34 mouse cellular contexts compared by ENCODE assay signal in the genomic region with DNA sequence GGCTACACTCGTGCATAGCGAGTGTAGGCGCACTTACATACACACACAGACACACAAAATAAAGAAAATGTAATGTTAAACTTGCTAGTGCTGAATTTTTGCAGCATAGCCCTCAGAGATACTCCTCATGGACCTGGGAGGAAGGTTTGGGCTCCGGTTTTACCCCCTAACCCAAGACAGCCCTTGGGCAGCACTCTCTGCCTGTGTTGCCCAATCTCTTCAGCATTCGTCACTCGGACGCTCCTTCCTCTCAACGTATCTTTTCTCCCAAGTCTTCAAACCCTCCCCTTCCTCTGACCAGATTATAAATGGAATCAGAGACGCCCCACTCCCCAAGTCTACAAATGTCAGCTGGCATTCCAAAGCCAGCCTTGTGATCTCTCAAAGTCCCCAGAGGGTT. TPM values are rescaled to one million over a fixed set of nuclear protein-coding genes. Genes with fewer than 3 reads are reported as not detected.
"Had no signal": no experiment of that assay in that cellular context is flagged by ENCODE, and none has a peak within 500 bp of the region (broad histone marks: within the 10 kb centered on the region; RNA-seq: fewer than 3 reads in every experiment).

No protein-coding gene starts in this region.

- H3K9me3 ChIP-seq: embryonic facial prominence, embryonic 10.5 days; embryonic facial prominence, embryonic 12.5 days; embryonic facial prominence, embryonic 13.5 days; embryonic facial prominence, embryonic 15.5 days; forebrain, embryonic 10.5 days; forebrain, embryonic 12.5 days; forebrain, embryonic 13.5 days; forebrain, embryonic 15.5 days had no signal

- H3K9ac ChIP-seq: embryonic facial prominence, embryonic 13.5 days; embryonic facial prominence, embryonic 15.5 days; forebrain, embryonic 12.5 days; forebrain, embryonic 13.5 days; forebrain, embryonic 15.5 days; forebrain, postnatal 0 days had no signal

- H3K36me3 ChIP-seq: embryonic facial prominence, embryonic 10.5 days; embryonic facial prominence, embryonic 12.5 days; embryonic facial prominence, embryonic 13.5 days; embryonic facial prominence, embryonic 15.5 days; forebrain, embryonic 10.5 days; forebrain, embryonic 12.5 days; forebrain, embryonic 15.5 days had no signal

- H3K4me2 ChIP-seq: embryonic facial prominence, embryonic 12.5 days; embryonic facial prominence, embryonic 13.5 days; embryonic facial prominence, embryonic 15.5 days; forebrain, embryonic 12.5 days; forebrain, embryonic 13.5 days; forebrain, embryonic 15.5 days had no signal

- ATAC-seq: forebrain, embryonic 13.5 days; forebrain, embryonic 14.5 days; forebrain, embryonic 15.5 days; forebrain, embryonic 16.5 days; forebrain, postnatal 0 days had no signal

- H3K4me1 ChIP-seq: embryonic facial prominence, embryonic 12.5 days had no signal

- H3K4me3 ChIP-seq: embryonic facial prominence, embryonic 10.5 days; embryonic facial prominence, embryonic 12.5 days; embryonic facial prominence, embryonic 13.5 days; embryonic facial prominence, embryonic 15.5 days; erythroblast, embryonic 14.5 days; forebrain, embryonic 10.5 days; forebrain, embryonic 12.5 days; forebrain, embryonic 13.5 days; forebrain, embryonic 15.5 days; gastrocnemius, adult 2 months; heart, adult 2 months had no signal

- H3K27ac ChIP-seq: embryonic facial prominence, embryonic 10.5 days; embryonic facial prominence, embryonic 12.5 days; embryonic facial prominence, embryonic 13.5 days; embryonic facial prominence, embryonic 15.5 days; forebrain, embryonic 10.5 days; forebrain, embryonic 12.5 days; forebrain, embryonic 13.5 days; forebrain, embryonic 15.5 days; gastrocnemius, adult 2 months; heart, adult 2 months had no signal

- DNase-seq: cerebellum, adult 2 months; cerebellum, adult 8-10 months; cerebellum, adult 9-10 months; cerebellum, adult 9-11 months; cerebellum, postnatal 10 days; cerebellum, postnatal 14 days; cerebellum, postnatal 25 days; cerebellum, postnatal 36 days; embryo, embryonic 11 days; gastrocnemius, adult 2 months; gastrocnemius, postnatal 10 days; gastrocnemius, postnatal 14 days; gastrocnemius, postnatal 25 days; gastrocnemius, postnatal 36 days; heart, adult 18-20 months; heart, adult 2 months had no signal

- H3K27me3 ChIP-seq: embryonic facial prominence, embryonic 15.5 days had no signal

RNA-seq across cellular contexts. Expression of gene Zap70, which starts 18.6 kb away (rescaled TPM):
- total RNA-seq: granulocyte monocyte progenitor cell, adult 5-6 weeks had no signal
- polyA plus RNA-seq: erythroblast, embryonic 14.5 days had no signal

RNA-seq across cellular contexts. Expression of gene 4933424G06Rik, which starts 33.1 kb away (rescaled TPM):
- total RNA-seq: common myeloid progenitor, adult 5-6 weeks; forebrain, postnatal 0 days; gastrocnemius, postnatal 10 days; gastrocnemius, postnatal 4 days; granulocyte monocyte progenitor cell, adult 5-6 weeks; heart, adult 18-20 months; heart, adult 2 months; heart, adult 8-10 months had no signal
- polyA plus RNA-seq: embryonic facial prominence, embryonic 10.5 days; embryonic facial prominence, embryonic 12.5 days; embryonic facial prominence, embryonic 14.5 days; erythroblast, embryonic 14.5 days; forebrain, embryonic 10.5 days; forebrain, embryonic 13.5 days; forebrain, embryonic 14.5 days; gonadal fat pad, adult 2 months; heart, adult 2 months had no signal
